ENCODE assay signal across 7 mouse cellular contexts in the genomic region with DNA sequence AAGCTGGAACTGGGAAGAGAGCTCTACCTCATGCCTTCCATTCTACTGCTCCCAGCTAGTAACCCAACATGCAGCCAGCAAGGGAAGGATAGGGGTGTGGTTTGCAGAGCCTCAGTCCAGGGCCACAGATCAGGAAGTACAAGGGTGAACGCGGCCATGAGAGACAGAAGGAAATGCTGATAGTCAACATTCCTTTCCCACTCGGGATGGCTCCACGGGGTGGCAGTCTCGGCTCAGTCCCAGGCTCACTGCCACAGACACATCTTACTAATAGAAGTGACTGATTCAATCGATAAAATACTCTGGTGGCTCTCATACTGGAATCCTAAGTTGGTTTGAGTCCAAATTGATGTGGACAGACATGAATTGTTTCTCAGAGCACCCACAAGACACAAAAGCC. TPM values are rescaled to one million over a fixed set of nuclear protein-coding genes. Genes with fewer than 3 reads are reported as not detected.
DNase-seq lines count a peak whose midpoint lies in the region; ATAC-seq and TF ChIP-seq lines count a peak whose summit lies in the region.

No protein-coding gene starts in this region.

- WGBS in liver, embryonic 14.5 days (ENCODE audit: insufficient replicate concordance): 19% methylated on average over 6 of the region's 6 CpGs
- WGBS in stomach, embryonic 15.5 days: 65% methylated on average over 6 of the region's 6 CpGs

- H3K36me3 ChIP-seq in liver, embryonic 14.5 days (replicated peaks; ENCODE audit: control insufficient read depth, insufficient read depth, low read depth): 0 out of 2 replicates have a peak, but pooled peaks cover 3% of the 10 kb centered on the region
- H3K36me3 ChIP-seq in stomach, embryonic 15.5 days: peaks cover 10% of the 10 kb centered on the region; the same call in 1 of the 2 replicates

- TF ChIP-seq POLR2A in bone marrow macrophage, adult 2 months (IDR thresholded peaks at IDR 0.05; ENCODE audit: borderline replicate concordance, low read depth, low read length): no peak

- no peaks in the 10 kb centered on the region for H3K27me3 ChIP-seq in liver, embryonic 14.5 days (ENCODE audit: control insufficient read depth, insufficient read depth, low read length)
- H3K27me3 ChIP-seq in stomach, embryonic 15.5 days (replicated peaks): no peaks in the 10 kb centered on the region

- no peak for TF ChIP-seq EP300 in liver, embryonic 14.5 days (IDR thresholded peaks at IDR 0.05; ENCODE audit: low read depth)

- H3K9ac ChIP-seq in liver, embryonic 14.5 days (replicated peaks): no peak overlapping the region
- H3K9ac ChIP-seq in stomach, embryonic 15.5 days: no peak overlapping the region

- intact Hi-C loops in heart, postnatal 36 days (cut with DNase I): loop anchor here (5.0 kb wide), 1 partner anchor 129 kb away; no protein-coding TSS in a partner anchor

- no peak overlapping the region for H3K27ac ChIP-seq in bone marrow macrophage, adult 2 months (ENCODE audit: insufficient read depth, low read depth, low read length)
- H3K27ac ChIP-seq in liver, embryonic 14.5 days: no peak overlapping the region
- no peak overlapping the region for H3K27ac ChIP-seq in stomach, embryonic 15.5 days

- DNase-seq in right cerebral cortex, adult 2 months (ENCODE audit: low spot score in 2 of 2): peak; percentile 47 to 48
- DNase-seq in right cerebral cortex, postnatal 25 days: no peak
- peak; percentile 61 to 69 for DNase-seq in heart, postnatal 36 days
- no peak for DNase-seq in liver, embryonic 14.5 days (ENCODE audit: low read depth in 3 of 3, low spot score in 3 of 3)
- no peak for DNase-seq in neural tube, embryonic 10.5 days (ENCODE audit: extremely low spot score, low spot score)

- no peak overlapping the region for H3K4me2 ChIP-seq in liver, embryonic 14.5 days (ENCODE audit: low read depth)
- no peak overlapping the region for H3K4me2 ChIP-seq in stomach, embryonic 15.5 days

- no peak overlapping the region for H3K4me3 ChIP-seq in bone marrow macrophage, adult 2 months (ENCODE audit: insufficient read depth, low read length)
- H3K4me3 ChIP-seq in liver, embryonic 14.5 days (ENCODE audit: insufficient read depth in 1 of 2, low read depth in 2 of 2, low read length in 2 of 2): no peak overlapping the region
- H3K4me3 ChIP-seq in stomach, embryonic 15.5 days (replicated peaks): no peak overlapping the region

- peaks cover 7% of the 10 kb centered on the region for H3K4me1 ChIP-seq in bone marrow macrophage, adult 2 months (ENCODE audit: control insufficient read depth, insufficient read depth, low read length)
- no peaks in the 10 kb centered on the region for H3K4me1 ChIP-seq in liver, embryonic 14.5 days (replicated peaks; ENCODE audit: control insufficient read depth in 2 of 2, insufficient read depth in 2 of 2, low read length in 1 of 2)
- no peaks in the 10 kb centered on the region for H3K4me1 ChIP-seq in stomach, embryonic 15.5 days

- TF ChIP-seq CTCF in bone marrow macrophage, adult 2 months (IDR thresholded peaks at IDR 0.05; ENCODE audit: low read depth, low read length): 0 out of 2 replicates have a peak, but pooled peaks have one; percentile 31
- peak; percentile 54 for TF ChIP-seq CTCF in liver, embryonic 14.5 days (IDR thresholded peaks at IDR 0.05; ENCODE audit: low read depth)

- no peak for ATAC-seq in liver, embryonic 14.5 days (ENCODE audit: insufficient read depth)
- peak; percentile 78 for ATAC-seq in stomach, embryonic 15.5 days (ENCODE audit: insufficient read depth, low FRiP score, low read depth)

- H3K9me3 ChIP-seq in liver, embryonic 14.5 days (ENCODE audit: control insufficient read depth, low read length): no peaks in the 10 kb centered on the region
- H3K9me3 ChIP-seq in stomach, embryonic 15.5 days: no peaks in the 10 kb centered on the region

RNA-seq across cellular contexts. Expression of gene E2f6, which starts 17.7 kb away (rescaled TPM):
- polyA plus RNA-seq in bone marrow macrophage, adult 2 months (2012; ENCODE audit: insufficient read depth, insufficient read length, missing spikeins): 16.3 and 19.0 TPM in 2 replicates
- 10 to 100 TPM; 72.1 to 74.7 TPM for total RNA-seq in heart, postnatal 36 days (2021)
- polyA plus RNA-seq in liver, embryonic 14.5 days (2012; rRNA removed): 12.1 and 14.3 TPM in 2 replicates
- polyA plus RNA-seq in liver, embryonic 14.5 days (2014; fragmentation: Nextera tagmentation; extraction: Ambion mirVana): 15.5 and 17.7 TPM in 2 replicates
- 38.6 and 39.3 TPM in 2 replicates for polyA plus RNA-seq in stomach, embryonic 15.5 days (2015; fragmentation: Nextera tagmentation; extraction: Ambion mirVana)

RNA-seq across cellular contexts. Expression of gene Greb1, which starts 27.8 kb away (rescaled TPM):
- not detected in 2 replicates for polyA plus RNA-seq in bone marrow macrophage, adult 2 months (2012; ENCODE audit: insufficient read depth, insufficient read length, missing spikeins)
- under 1 TPM; 0.33 TPM for total RNA-seq in heart, postnatal 36 days (2021)
- 1.1 and 1.6 TPM in 2 replicates for polyA plus RNA-seq in liver, embryonic 14.5 days (2012; rRNA removed)
- polyA plus RNA-seq in liver, embryonic 14.5 days (2014; fragmentation: Nextera tagmentation; extraction: Ambion mirVana): 0.41 and 0.96 TPM in 2 replicates
- 2.2 and 2.5 TPM in 2 replicates for polyA plus RNA-seq in stomach, embryonic 15.5 days (2015; fragmentation: Nextera tagmentation; extraction: Ambion mirVana)

Comparison
In these comparisons a context has a peak if more than half of its experiments do, and no peak if none do; other contexts are left out.
1. DNase-seq: peak in right cerebral cortex, adult 2 months (2 of 2) and heart, postnatal 36 days (2 of 2); none in right cerebral cortex, postnatal 25 days (single experiment), liver, embryonic 14.5 days (0 of 3) and neural tube, embryonic 10.5 days (single experiment).